Mouse (Mus musculus) cerebellum, adult 2 months (tissue): ENCODE results near the gene Med27. TPM values are rescaled to one million over a fixed set of nuclear protein-coding genes. Genes with fewer than 3 reads are reported as not detected.

Experiments
- DNase-seq, 2 experiments: peaks; one replicate each; pipeline ENCODE4 v3.0.0; 2021
- H3K27ac ChIP-seq: fragments of 200-500 bp; 2 replicates; pipeline ENCODE4 v1.5.1; 2012; ENCODE audit warnings: low read length, control low read depth, inconsistent platforms; ENCODE audit not compliant: insufficient read depth
- H3K27me3 ChIP-seq: fragments of 200-500 bp; 2 replicates; pipeline ENCODE4 v1.6.1; 2012; ENCODE audit warnings: inconsistent platforms, mild to moderate bottlenecking, low read length, moderate library complexity; ENCODE audit not compliant: control insufficient read depth, insufficient read depth
- H3K4me1 ChIP-seq: fragments of 200-500 bp; 2 replicates; pipeline ENCODE4 v1.6.1; 2011; ENCODE audit warnings: low read length; ENCODE audit not compliant: control insufficient read depth, insufficient read depth
- H3K4me3 ChIP-seq: fragments of 200-500 bp; replicated peaks from 2 replicates; pipeline ENCODE3; 2011; ENCODE audit warnings: mild to moderate bottlenecking, low read depth, low read length, control low read depth; ENCODE audit not compliant: insufficient read depth
- CTCF ChIP-seq: fragments of 200-500 bp; IDR thresholded peaks from 2 replicates; pipeline ENCODE4 v1.5.1; 2011; ENCODE audit warnings: low read depth, mild to moderate bottlenecking, control low read depth, low read length, moderate library complexity, borderline replicate concordance; ENCODE audit not compliant: insufficient read depth
- POLR2A ChIP-seq: fragments of 200-500 bp; IDR thresholded peaks from 2 replicates; pipeline ENCODE4 v1.6.1; 2011; ENCODE audit warnings: low read length, control low read depth, borderline replicate concordance; ENCODE audit not compliant: insufficient read depth
- WGBS: fragments of 180-500 bp; shearing (Covaris S2); methylation state at CpG from one replicate; pipeline ENCODE4 v1.1.7; 2018; 5-methylcytosine and 5-hydroxymethylcytosine counted together
- polyA plus RNA-seq: library from polyadenylated mRNA; depleted of rRNA; stranded (reverse); fragments of >200 nt; gene quantifications from 2 replicates; pipeline ENCODE4 v1.2.3, GENCODE M21; 2012

Gene Med27
- polyA plus RNA-seq, 1 experiment = 45.3 TPM

- WGBS = 91% methylated on average over 7 of the region's 7 CpGs
- no peak overlapping the region for H3K4me3 ChIP-seq
- H3K27ac ChIP-seq = no peak overlapping the region
- no peaks in the 10 kb centered on the region for H3K27me3 ChIP-seq
- no peak for DNase-seq
- TF ChIP-seq CTCF (no peak), POLR2A (no peak)
- peaks cover 8% of the 10 kb centered on the region; the same call in 1 of the 2 replicates for H3K4me1 ChIP-seq
Observed at GRCm38 (mm10) chr2:29486491-29486890, 139.9 kb downstream of the Med27 start.

GRCm38 (mm10) chr2:29487652-29488051 lies 141.0 kb downstream of the Med27 start:
- H3K27me3 ChIP-seq = no peaks in the 10 kb centered on the region
- H3K4me1 ChIP-seq = 0 out of 2 replicates have a peak, but pooled peaks cover 4% of the 10 kb centered on the region
- 71% methylated on average over 2 of the region's 2 CpGs for WGBS
- no peak overlapping the region for H3K4me3 ChIP-seq
- H3K27ac ChIP-seq = no peak overlapping the region
- TF ChIP-seq POLR2A (no peak), CTCF (no peak)
- no peak for DNase-seq

- 80% methylated on average over 13 of the region's 13 CpGs for WGBS
- H3K27me3 ChIP-seq = no peaks in the 10 kb centered on the region
- no peak overlapping the region for H3K4me3 ChIP-seq
- no peak for DNase-seq
- TF ChIP-seq CTCF = no peak
- TF ChIP-seq POLR2A = no peak
- H3K27ac ChIP-seq = no peak overlapping the region
- peaks cover 12% of the 10 kb centered on the region for H3K4me1 ChIP-seq
Observed at GRCm38 (mm10) chr2:29488379-29489236, 142.0 kb downstream of the Med27 start.

GRCm38 (mm10) chr2:29491656-29492055 lies 145.0 kb downstream of the Med27 start:
- H3K27me3 ChIP-seq = no peaks in the 10 kb centered on the region
- 95% methylated on average over 6 of the region's 6 CpGs for WGBS
- peaks cover 36% of the 10 kb centered on the region for H3K4me1 ChIP-seq
- DNase-seq = no peak
- H3K27ac ChIP-seq = no peak overlapping the region
- H3K4me3 ChIP-seq = no peak overlapping the region
- TF ChIP-seq POLR2A (no peak), CTCF (no peak)

- DNase-seq = peak; percentile 30 to 35
- 14% methylated on average over 9 of the region's 9 CpGs for WGBS
- Histone ChIP-seq H3K4me1 (peaks cover 34% of the 10 kb centered on the region), H3K27me3 (no peaks in the 10 kb centered on the region), H3K4me3 (no peak overlapping the region), H3K27ac (no peak overlapping the region)
- TF ChIP-seq POLR2A = no peak
- no peak for TF ChIP-seq CTCF
Observed at GRCm38 (mm10) chr2:29493396-29494031, 146.9 kb downstream of the Med27 start.

GRCm38 (mm10) chr2:29495271-29495670 lies 148.7 kb downstream of the Med27 start:
- peak; percentile 52 to 65 for DNase-seq
- Histone ChIP-seq H3K4me3 (no peak overlapping the region), H3K4me1 (peaks cover 32% of the 10 kb centered on the region), H3K27me3 (no peaks in the 10 kb centered on the region), H3K27ac (no peak overlapping the region)
- TF ChIP-seq POLR2A (no peak), CTCF (no peak)
- 20% methylated on average over 2 of the region's 2 CpGs for WGBS

- Histone ChIP-seq H3K4me3 (no peak overlapping the region), H3K27me3 (no peaks in the 10 kb centered on the region), H3K4me1 (peaks cover 10% of the 10 kb centered on the region), H3K27ac (no peak overlapping the region)
- TF ChIP-seq CTCF = no peak
- TF ChIP-seq POLR2A = no peak
- no peak for DNase-seq
- 70% methylated on average over 9 of the region's 9 CpGs for WGBS
Observed at GRCm38 (mm10) chr2:29500601-29501350, 154.2 kb downstream of the Med27 start.
